Mouse (Mus musculus) neural tube, embryonic 11.5 days (tissue): ENCODE data around the gene Lgmn. TPM values are rescaled to one million over a fixed set of nuclear protein-coding genes. Genes with fewer than 3 reads are reported as not detected.
A peak's percentile ranks its signal among the peaks of the same experiment; 100 is the strongest.

Experiments used
- ATAC-seq: fragments of 200-750 bp; cut with Nextera tagmentation; 2 replicates; pipeline ENCODE4 v1.8.0; 2017; ENCODE audit warnings: moderate number of reproducible peaks, mild to moderate bottlenecking, moderate TSS enrichment, moderate library complexity; ENCODE audit not compliant: insufficient read depth, low FRiP score, low TSS enrichment
- DNase-seq: peaks from one replicate; pipeline ENCODE4 v3.0.0-alpha.2; 2015; ENCODE audit warnings: low spot score
- H3K27ac ChIP-seq: fragments of 300-500 bp; sonication (generic); 2 replicates; pipeline ENCODE4 v1.5.1; 2014; ENCODE audit warnings: low read depth, mild to moderate bottlenecking, low read length
- H3K27me3 ChIP-seq: fragments of 300-500 bp; sonication (generic); 2 replicates; pipeline ENCODE4 v1.6.1; 2014; ENCODE audit warnings: mild to moderate bottlenecking, low read length, mixed read lengths; ENCODE audit not compliant: control insufficient read depth, insufficient read depth
- H3K36me3 ChIP-seq: fragments of 300-500 bp; sonication (generic); 2 replicates; pipeline ENCODE4 v1.6.1; 2014; ENCODE audit warnings: mild to moderate bottlenecking, low read length, moderate library complexity, mixed read lengths; ENCODE audit not compliant: control insufficient read depth, insufficient read depth
- H3K4me1 ChIP-seq: fragments of 300-500 bp; sonication (generic); 2 replicates; pipeline ENCODE4 v1.6.1; 2014; ENCODE audit warnings: low read length, mixed read lengths; ENCODE audit not compliant: control insufficient read depth, insufficient read depth
- H3K4me2 ChIP-seq: fragments of 300-500 bp; sonication (generic); 2 replicates; pipeline ENCODE4 v1.6.1; 2014; ENCODE audit warnings: low read depth, mild to moderate bottlenecking, moderate library complexity
- H3K4me3 ChIP-seq: fragments of 300-500 bp; sonication (generic); 2 replicates; pipeline ENCODE4 v1.5.1; 2014; ENCODE audit warnings: low read depth, low read length
- H3K9ac ChIP-seq: fragments of 300-500 bp; sonication (generic); 2 replicates; pipeline ENCODE4 v1.6.1; 2014; ENCODE audit warnings: mild to moderate bottlenecking, low read length
- H3K9me3 ChIP-seq: fragments of 300-500 bp; sonication (generic); 2 replicates; pipeline ENCODE4 v1.6.1; 2016; ENCODE audit warnings: low read length; ENCODE audit not compliant: control insufficient read depth
- WGBS: fragments of 180-500 bp; shearing (Covaris S2); extraction: QIAGEN DNeasy Blood & Tissue Kit; methylation state at CpG from one replicate; pipeline ENCODE4 v1.1.7; 2014; 5-methylcytosine and 5-hydroxymethylcytosine counted together
- polyA plus RNA-seq: library from polyadenylated mRNA; unstranded; fragments of >200 nt; fragmentation: Nextera tagmentation; extraction: Ambion mirVana; gene quantifications from 2 replicates; pipeline ENCODE4 v1.2.1, GENCODE M21; 2014

Gene Lgmn
- polyA plus RNA-seq, 1 experiment from 2014 or later: 56.8 TPM

DNA sequence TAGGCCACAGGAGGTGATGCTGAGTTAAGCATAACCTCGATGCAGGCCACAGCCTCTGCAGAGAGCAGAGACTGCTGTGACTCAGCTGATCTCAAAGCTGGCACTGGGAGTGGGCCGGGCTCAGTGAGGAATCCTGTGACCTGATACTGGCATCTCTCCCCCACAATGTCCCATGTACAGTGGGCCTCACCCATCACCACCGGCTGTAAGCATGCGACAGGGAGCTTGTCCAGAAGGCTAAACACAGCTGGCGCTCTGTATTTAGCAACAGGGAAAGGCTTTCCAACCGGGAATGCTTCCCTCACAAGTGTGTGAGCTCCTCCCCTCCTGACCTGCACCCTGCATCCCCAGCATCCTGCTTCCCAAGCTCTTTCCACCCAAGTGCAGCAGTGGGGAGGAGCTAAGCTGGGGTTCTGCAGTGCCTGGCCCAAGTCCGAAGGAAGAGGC is 23.2 kb downstream of the Lgmn start:
- ATAC-seq: no peak
- Histone ChIP-seq H3K27me3 (no peaks in the 10 kb centered on the region), H3K4me3 (no peak overlapping the region), H3K36me3 (no peaks in the 10 kb centered on the region), H3K9me3 (no peaks in the 10 kb centered on the region), H3K4me2 (no peak overlapping the region), H3K27ac (no peak overlapping the region), H3K9ac (no peak overlapping the region), H3K4me1 (no peaks in the 10 kb centered on the region)
- 54% methylated on average over 7 of the region's 7 CpGs for WGBS
- DNase-seq: no peak

DNA sequence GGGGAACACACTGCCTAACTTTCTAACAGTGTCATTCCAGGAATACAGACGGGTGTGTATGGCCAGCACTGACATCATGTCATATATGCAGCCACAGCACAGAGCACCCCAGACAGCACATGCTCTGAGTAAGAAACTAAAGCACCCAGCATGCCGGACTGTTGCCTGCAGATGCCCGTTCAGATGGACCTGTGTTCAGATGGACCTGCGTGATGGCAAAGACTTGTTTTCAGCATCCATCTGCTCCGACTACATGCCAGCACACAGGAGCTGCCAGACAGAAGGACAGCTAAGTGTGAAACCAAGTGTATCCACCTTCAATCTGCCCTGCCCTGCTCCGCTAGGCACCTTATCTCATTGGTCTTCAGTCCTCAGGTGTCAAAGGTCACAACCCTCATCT is 24.9 kb downstream of the Lgmn start:
- 91% methylated on average over 6 of the region's 6 CpGs for WGBS
- H3K27me3 ChIP-seq: no peaks in the 10 kb centered on the region
- no peaks in the 10 kb centered on the region for H3K9me3 ChIP-seq
- H3K4me3 ChIP-seq: no peak overlapping the region
- no peak overlapping the region for H3K4me2 ChIP-seq
- DNase-seq (no peak), ATAC-seq (no peak)
- no peak overlapping the region for H3K9ac ChIP-seq
- no peak overlapping the region for H3K27ac ChIP-seq
- H3K36me3 ChIP-seq: no peaks in the 10 kb centered on the region
- no peaks in the 10 kb centered on the region for H3K4me1 ChIP-seq

DNA sequence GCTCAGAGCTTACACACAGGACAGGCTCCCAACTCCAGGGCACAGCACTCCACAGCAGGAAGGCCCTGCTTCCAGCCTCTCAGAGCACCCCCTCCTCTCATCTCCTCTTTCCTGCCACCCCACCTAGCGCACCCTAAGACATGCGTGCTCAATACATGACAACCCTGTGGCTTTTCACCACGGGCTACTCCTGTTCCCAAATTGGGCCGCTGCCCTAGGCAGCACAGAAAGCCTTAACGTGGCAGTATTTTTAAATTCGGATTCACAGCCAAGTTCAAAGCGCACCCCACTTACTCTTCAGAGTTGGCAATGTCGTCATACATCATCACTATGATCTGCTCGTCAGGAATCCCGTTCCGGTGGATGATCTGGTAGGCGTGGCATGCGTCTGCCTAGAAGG is 26.4 kb downstream of the Lgmn start:
- no peak overlapping the region for H3K9ac ChIP-seq
- no peaks in the 10 kb centered on the region for H3K9me3 ChIP-seq
- H3K4me1 ChIP-seq: no peaks in the 10 kb centered on the region
- no peaks in the 10 kb centered on the region for H3K27me3 ChIP-seq
- WGBS: 92% methylated on average over 13 of the region's 13 CpGs
- DNase-seq (no peak), ATAC-seq (no peak)
- no peak overlapping the region for H3K4me3 ChIP-seq
- no peak overlapping the region for H3K4me2 ChIP-seq
- no peak overlapping the region for H3K27ac ChIP-seq
- no peaks in the 10 kb centered on the region for H3K36me3 ChIP-seq

DNA sequence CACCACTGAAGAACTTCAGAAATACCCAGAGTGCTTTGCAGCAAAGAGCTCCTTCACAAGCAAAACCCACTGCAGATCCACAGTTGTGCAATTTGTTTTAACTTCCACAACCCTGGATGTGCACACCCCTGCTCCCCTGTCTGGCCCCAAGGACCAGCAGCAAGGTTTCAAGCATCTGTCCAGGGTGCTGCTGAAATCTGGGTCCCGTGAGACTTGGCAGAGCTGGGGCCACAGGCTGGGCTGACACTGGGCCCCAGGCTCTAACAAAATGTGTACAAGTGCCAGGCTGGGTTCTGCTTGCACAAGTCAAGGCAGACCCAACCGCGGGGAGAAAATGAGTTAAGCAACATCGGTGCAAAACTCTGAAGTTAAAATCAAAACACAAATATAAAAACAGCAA is 41.0 kb downstream of the Lgmn start:
- no peak for DNase-seq
- H3K9ac ChIP-seq: no peak overlapping the region
- no peak overlapping the region for H3K27ac ChIP-seq
- ATAC-seq: no peak
- H3K4me3 ChIP-seq: no peak overlapping the region
- H3K4me1 ChIP-seq: peaks cover 5% of the 10 kb centered on the region; the same call in 1 of the 2 replicates
- H3K9me3 ChIP-seq: no peaks in the 10 kb centered on the region
- no peaks in the 10 kb centered on the region for H3K36me3 ChIP-seq
- no peaks in the 10 kb centered on the region for H3K27me3 ChIP-seq
- 88% methylated on average over 4 of the region's 4 CpGs for WGBS
- H3K4me2 ChIP-seq: no peak overlapping the region

DNA sequence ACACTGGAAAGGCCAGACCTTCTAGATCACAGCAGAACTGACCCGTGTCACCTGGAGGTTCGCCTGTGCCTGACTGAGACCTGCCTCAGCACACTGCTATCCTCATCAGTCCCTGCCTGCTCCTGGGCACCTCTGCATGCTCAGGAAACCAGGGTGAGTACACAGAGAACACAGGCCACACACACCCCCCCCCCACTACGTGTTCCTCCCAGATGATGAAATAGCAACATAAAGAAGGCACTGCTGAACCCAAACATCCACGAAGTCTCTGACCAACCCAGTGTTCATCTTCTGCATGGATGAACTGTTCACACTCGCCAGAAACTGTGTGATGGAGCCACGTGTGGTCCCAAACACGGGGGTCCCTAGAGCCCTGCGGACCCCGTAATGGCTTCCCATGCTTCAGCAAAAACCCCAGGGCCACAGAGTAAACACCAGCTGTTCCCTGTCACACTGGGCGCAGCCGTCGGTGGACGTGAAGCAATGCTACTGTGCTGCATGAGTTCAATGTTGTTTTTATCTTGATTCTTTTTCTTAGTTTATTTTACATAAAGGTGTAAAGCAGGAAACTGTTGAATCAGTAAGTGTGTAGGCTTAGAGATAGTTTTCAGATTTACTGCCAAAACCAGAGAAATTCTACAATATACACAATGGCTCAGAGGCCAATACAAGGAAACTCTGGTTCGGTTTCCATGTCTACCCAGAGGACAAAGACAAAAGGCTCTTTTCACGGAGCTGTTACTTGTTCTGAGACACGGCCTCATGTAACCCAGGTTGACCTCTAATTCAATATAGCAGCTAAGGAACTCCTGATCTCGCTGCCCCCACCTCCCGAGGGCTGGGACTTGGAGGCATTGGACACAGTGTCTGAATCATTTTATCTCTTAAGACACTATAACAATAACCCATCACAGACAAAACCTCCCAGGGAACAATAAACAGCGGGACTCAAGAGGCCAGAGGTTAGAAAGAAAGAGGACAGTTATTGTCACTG is 43.3 kb downstream of the Lgmn start:
- 0 out of 2 replicates have a peak overlapping the region, but pooled peaks have one; percentile 34 for H3K27ac ChIP-seq
- WGBS: 32% methylated on average over 19 of the region's 19 CpGs
- no peaks in the 10 kb centered on the region for H3K36me3 ChIP-seq
- H3K9ac ChIP-seq: no peak overlapping the region
- no peak overlapping the region for H3K4me2 ChIP-seq
- no peaks in the 10 kb centered on the region for H3K27me3 ChIP-seq
- H3K9me3 ChIP-seq: no peaks in the 10 kb centered on the region
- ATAC-seq (peak; percentile 56; the same call in 1 of the 2 replicates), DNase-seq (peak; percentile 30)
- peaks cover 5% of the 10 kb centered on the region; the same call in 1 of the 2 replicates for H3K4me1 ChIP-seq
- no peak overlapping the region for H3K4me3 ChIP-seq

DNA sequence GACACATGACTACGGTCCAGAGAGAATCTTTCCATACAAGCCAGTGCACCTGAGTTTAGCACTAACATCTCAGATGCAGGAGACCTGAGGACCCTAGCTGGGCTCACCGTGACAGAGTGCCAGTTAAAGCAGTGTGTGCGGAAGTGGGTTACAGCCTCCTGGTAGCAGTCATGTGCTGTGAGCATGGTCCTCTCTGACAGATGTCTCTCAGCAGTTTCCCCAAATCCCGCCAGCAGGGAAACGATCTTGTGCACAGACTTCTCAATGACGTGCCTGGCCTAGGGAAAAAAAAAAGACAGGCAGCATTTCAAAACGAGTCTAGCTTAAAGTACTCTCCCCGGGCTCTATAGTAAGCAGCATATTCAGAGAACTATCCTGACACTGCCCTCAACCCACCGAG is 44.1 kb downstream of the Lgmn start:
- H3K27me3 ChIP-seq: no peaks in the 10 kb centered on the region
- peaks cover 5% of the 10 kb centered on the region; the same call in 1 of the 2 replicates for H3K4me1 ChIP-seq
- H3K9me3 ChIP-seq: no peaks in the 10 kb centered on the region
- H3K27ac ChIP-seq: no peak overlapping the region
- DNase-seq (no peak), ATAC-seq (no peak)
- WGBS: 79% methylated on average over 9 of the region's 9 CpGs
- no peak overlapping the region for H3K4me2 ChIP-seq
- H3K36me3 ChIP-seq: no peaks in the 10 kb centered on the region
- no peak overlapping the region for H3K4me3 ChIP-seq
- H3K9ac ChIP-seq: no peak overlapping the region

DNA sequence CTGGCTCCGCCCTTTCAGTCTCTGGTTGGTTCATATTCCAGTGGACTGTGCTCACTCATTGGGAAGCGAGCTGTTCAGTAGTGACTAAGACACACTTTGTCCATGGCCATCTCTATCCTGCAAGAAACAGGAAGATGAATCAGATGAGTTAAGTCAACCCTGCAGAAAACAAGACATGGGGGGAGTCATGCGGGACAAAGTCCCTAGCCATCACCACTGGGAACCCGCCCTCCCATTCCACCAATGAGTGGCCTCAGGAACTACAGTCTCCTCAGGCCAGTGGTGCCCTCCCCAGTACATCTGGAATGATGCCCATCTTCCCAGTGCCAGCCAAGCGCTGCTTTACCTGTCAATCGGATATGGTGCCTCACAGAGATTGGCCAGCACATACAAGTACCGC is 45.1 kb downstream of the Lgmn start:
- H3K36me3 ChIP-seq: no peaks in the 10 kb centered on the region
- WGBS: 91% methylated on average over 7 of the region's 7 CpGs
- no peak overlapping the region for H3K4me2 ChIP-seq
- DNase-seq (no peak), ATAC-seq (no peak)
- no peak overlapping the region for H3K4me3 ChIP-seq
- no peaks in the 10 kb centered on the region for H3K27me3 ChIP-seq
- no peak overlapping the region for H3K9ac ChIP-seq
- H3K9me3 ChIP-seq: no peaks in the 10 kb centered on the region
- peaks cover 5% of the 10 kb centered on the region; the same call in 1 of the 2 replicates for H3K4me1 ChIP-seq
- no peak overlapping the region for H3K27ac ChIP-seq

DNA sequence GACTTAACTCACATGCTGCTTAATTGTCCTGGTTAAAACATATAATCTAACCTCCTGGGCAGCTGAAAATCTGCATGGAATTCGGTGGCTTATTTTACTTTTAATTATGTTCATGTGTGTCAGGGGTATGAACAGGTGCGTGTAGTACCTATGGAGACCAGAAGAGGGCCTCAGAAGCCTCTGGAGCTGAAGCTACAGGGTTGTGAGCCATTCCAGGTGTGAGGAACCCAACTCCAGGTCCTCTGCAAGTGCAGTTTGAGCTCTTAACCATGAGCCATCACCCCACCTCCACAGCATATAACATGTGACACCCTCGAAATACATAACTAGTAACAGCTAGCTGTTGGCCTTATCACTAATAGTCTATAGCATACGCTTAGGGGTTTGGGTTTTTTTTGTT is 47.6 kb downstream of the Lgmn start:
- Histone ChIP-seq H3K9ac (no peak overlapping the region), H3K27ac (no peak overlapping the region), H3K9me3 (no peaks in the 10 kb centered on the region), H3K4me1 (peaks cover 5% of the 10 kb centered on the region; the same call in 1 of the 2 replicates), H3K27me3 (no peaks in the 10 kb centered on the region), H3K36me3 (no peaks in the 10 kb centered on the region), H3K4me2 (no peak overlapping the region), H3K4me3 (no peak overlapping the region)
- DNase-seq (no peak), ATAC-seq (no peak)
- 67% methylated on average over 4 of the region's 4 CpGs for WGBS

DNA sequence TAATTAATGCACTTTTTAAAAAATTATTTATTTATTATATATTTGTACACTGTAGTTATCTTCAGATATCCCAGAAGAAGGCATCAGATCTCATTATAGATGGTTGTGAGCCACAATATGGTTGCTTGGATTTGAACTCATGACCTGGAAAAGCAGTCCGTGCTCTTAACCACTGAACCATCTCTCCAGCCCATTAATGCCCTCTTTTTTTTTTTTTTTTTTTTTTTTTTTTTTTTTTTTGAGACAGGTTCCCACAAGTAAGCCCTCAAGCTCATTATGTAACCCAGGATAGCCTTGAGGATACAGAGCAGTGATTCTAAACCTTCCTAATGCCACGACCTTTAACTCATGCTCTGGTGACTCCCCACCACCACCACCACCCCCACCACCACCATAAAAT is 48.5 kb downstream of the Lgmn start:
- H3K4me1 ChIP-seq: 0 out of 2 replicates have a peak, but pooled peaks cover under 1% of the 10 kb centered on the region
- no peak overlapping the region for H3K4me3 ChIP-seq
- ATAC-seq (no peak), DNase-seq (no peak)
- 92% methylated on average over 2 of the region's 2 CpGs for WGBS
- no peaks in the 10 kb centered on the region for H3K9me3 ChIP-seq
- H3K9ac ChIP-seq: no peak overlapping the region
- no peaks in the 10 kb centered on the region for H3K27me3 ChIP-seq
- no peak overlapping the region for H3K27ac ChIP-seq
- no peak overlapping the region for H3K4me2 ChIP-seq
- H3K36me3 ChIP-seq: no peaks in the 10 kb centered on the region
